Mouse (Mus musculus): Measurements from ENCODE around the gene Cep295nl.
"Not testable (repeated sequence)": the region's sequence is repeated elsewhere in the genome, so short reads cannot be mapped to it uniquely, and the experiment has no call there.

Cep295nl gene

GRCm38 (mm10) chr11:118342400-118342981 is at the start of gene Cep295nl:
Gene Cep295nl, minus strand, starts transcription at chr11:118342500.
- in situ Hi-C loops (cut with MboI, MseI): no loop called here

GRCm38 (mm10) chr11:118387816-118388215 is 45.5 kb upstream of the Cep295nl start:
- in situ Hi-C loops (cut with MboI, MseI): not testable (repeated sequence)

GRCm38 (mm10) chr11:118379251-118380009 is 37.1 kb upstream of the Cep295nl start:
- in situ Hi-C loops (cut with MboI, MseI): loop anchor here (5.0 kb wide), 1 partner anchor 52 kb away; no protein-coding TSS in a partner anchor

GRCm38 (mm10) chr11:118378656-118379055 is 36.4 kb upstream of the Cep295nl start:
- in situ Hi-C loops (cut with MboI, MseI): loop anchor here (5.0 kb wide), 1 partner anchor 51 kb away; no protein-coding TSS in a partner anchor

- in situ Hi-C loops (cut with MboI, MseI): loop anchor here (5.0 kb wide), 1 partner anchor 49 kb away; no protein-coding TSS in a partner anchor
These were observed 34.0 kb upstream of the Cep295nl start for GRCm38 (mm10) chr11:118376323-118376722.

- in situ Hi-C loops (cut with MboI, MseI): loop anchor here (5.0 kb wide), 1 partner anchor 49 kb away; no protein-coding TSS in a partner anchor
These were observed 33.6 kb upstream of the Cep295nl start for GRCm38 (mm10) chr11:118375881-118376280.

- in situ Hi-C loops (cut with MboI, MseI): loop anchor here (5.0 kb wide), 1 partner anchor 48 kb away; no protein-coding TSS in a partner anchor
These were observed 33.2 kb upstream of the Cep295nl start for GRCm38 (mm10) chr11:118375461-118375860.

GRCm38 (mm10) chr11:118375006-118375405 is 32.7 kb upstream of the Cep295nl start:
- in situ Hi-C loops (cut with MboI, MseI): loop anchor here (5.0 kb wide), 1 partner anchor 48 kb away; no protein-coding TSS in a partner anchor

- in situ Hi-C loops (cut with MboI, MseI): no loop called here
These were observed 32.2 kb upstream of the Cep295nl start for GRCm38 (mm10) chr11:118374506-118374905.

- in situ Hi-C loops (cut with MboI, MseI): no loop called here
These were observed 30.3 kb upstream of the Cep295nl start for GRCm38 (mm10) chr11:118372641-118373040.

GRCm38 (mm10) chr11:118371876-118372275 is 29.6 kb upstream of the Cep295nl start:
- in situ Hi-C loops (cut with MboI, MseI): no loop called here

GRCm38 (mm10) chr11:118369657-118370056 is 27.4 kb upstream of the Cep295nl start:
- in situ Hi-C loops (cut with MboI, MseI): no loop called here

GRCm38 (mm10) chr11:118369251-118369650 is 27.0 kb upstream of the Cep295nl start:
- in situ Hi-C loops (cut with MboI, MseI): no loop called here

GRCm38 (mm10) chr11:118368330-118368729 is 26.0 kb upstream of the Cep295nl start:
- in situ Hi-C loops (cut with MboI, MseI): no loop called here

- in situ Hi-C loops (cut with MboI, MseI): no loop called here
These were observed 24.3 kb upstream of the Cep295nl start for GRCm38 (mm10) chr11:118366559-118366958.

- in situ Hi-C loops (cut with MboI, MseI): no loop called here
These were observed 23.8 kb upstream of the Cep295nl start for GRCm38 (mm10) chr11:118366108-118366507.

GRCm38 (mm10) chr11:118365171-118365570 is 22.9 kb upstream of the Cep295nl start:
- in situ Hi-C loops (cut with MboI, MseI): no loop called here

- in situ Hi-C loops (cut with MboI, MseI): no loop called here
These were observed 21.7 kb upstream of the Cep295nl start for GRCm38 (mm10) chr11:118364021-118364420.

GRCm38 (mm10) chr11:118362971-118363518 is 20.7 kb upstream of the Cep295nl start:
- in situ Hi-C loops (cut with MboI, MseI): no loop called here

GRCm38 (mm10) chr11:118362501-118362900 is 20.2 kb upstream of the Cep295nl start:
- in situ Hi-C loops (cut with MboI, MseI): no loop called here

- in situ Hi-C loops (cut with MboI, MseI): no loop called here
These were observed 18.6 kb upstream of the Cep295nl start for GRCm38 (mm10) chr11:118360907-118361341.

- in situ Hi-C loops (cut with MboI, MseI): no loop called here
These were observed 18.2 kb upstream of the Cep295nl start for GRCm38 (mm10) chr11:118360491-118360890.

Data from T-helper 2 cell (primary cell).